Mouse (Mus musculus) R1 (cell line): ENCODE data around the gene Ttc9c.
A peak's percentile ranks its signal among the peaks of the same experiment; 100 is the strongest.

ENCODE experiments used
- DNase-seq: peaks from one replicate; pipeline ENCODE4 v3.0.0-alpha.2; 2018; ENCODE audit warnings: low read depth, low spot score

The Ttc9c gene

DNA sequence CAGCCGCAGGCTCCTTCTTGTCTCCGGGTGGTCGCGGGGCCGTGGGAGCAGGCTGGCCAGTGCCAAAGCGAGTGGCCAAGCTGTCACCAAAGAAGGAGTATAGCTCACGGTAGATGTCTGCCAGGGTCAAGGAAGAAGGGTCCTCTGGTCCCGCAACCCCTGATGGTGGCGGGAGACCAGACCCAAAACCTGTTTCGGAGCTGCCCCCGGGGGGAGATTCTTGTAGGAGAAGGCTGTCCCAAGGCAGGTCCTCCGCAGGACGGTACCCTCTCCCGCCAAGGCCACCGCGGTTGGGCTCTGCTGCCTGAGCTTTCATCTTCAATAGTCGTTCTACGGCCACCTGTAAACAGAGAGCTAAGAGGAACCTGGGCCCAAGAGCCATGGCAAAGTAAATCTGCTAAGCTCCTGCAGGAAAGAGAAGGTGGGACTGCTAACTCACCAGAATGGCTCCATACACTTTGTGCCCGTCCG is 44.1 kb downstream of the Ttc9c start:
- peak; percentile 55 for DNase-seq

DNA sequence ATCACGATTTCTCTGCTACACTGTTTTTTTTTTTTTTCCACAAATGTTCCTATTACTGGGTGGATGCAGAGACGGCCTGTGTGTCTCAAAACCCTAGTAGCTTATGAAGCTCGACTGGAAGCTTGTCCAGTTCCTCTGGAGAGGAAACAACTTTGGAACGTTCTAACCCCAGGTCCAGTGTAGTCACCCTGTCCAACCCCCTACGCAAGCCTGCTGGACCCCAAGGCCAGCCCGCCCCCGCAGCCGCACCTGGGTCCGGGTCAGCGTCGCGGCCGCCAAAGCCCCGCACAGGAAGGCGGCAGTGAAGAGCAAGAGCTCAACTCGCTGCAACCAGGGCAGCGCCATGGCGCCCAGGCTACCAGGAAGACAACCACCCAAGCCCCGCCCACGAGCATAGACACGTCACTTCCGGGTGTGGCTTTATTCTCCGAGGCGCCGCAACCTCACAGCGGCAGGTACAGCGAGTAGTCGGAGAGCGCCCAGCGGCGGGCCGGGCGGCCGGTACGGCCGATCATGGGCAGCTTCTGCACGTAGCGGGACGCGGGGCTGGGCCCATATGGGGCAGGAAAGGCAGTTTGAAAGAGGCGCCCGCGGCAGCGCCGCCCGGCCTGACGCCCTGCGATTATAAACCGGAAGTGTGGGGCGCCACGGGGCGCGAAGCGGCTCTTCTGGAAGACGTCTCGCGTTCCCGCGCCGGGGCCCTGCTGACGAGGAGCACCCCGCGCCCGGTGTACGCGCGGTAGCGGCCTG is 44.9 kb downstream of the Ttc9c start, which contains the start of gene Tmem179b:
Gene Tmem179b, minus strand, starts transcription at position 382 of the 750 bp plus-strand sequence.
- DNase-seq, result peak; percentile 96

DNA sequence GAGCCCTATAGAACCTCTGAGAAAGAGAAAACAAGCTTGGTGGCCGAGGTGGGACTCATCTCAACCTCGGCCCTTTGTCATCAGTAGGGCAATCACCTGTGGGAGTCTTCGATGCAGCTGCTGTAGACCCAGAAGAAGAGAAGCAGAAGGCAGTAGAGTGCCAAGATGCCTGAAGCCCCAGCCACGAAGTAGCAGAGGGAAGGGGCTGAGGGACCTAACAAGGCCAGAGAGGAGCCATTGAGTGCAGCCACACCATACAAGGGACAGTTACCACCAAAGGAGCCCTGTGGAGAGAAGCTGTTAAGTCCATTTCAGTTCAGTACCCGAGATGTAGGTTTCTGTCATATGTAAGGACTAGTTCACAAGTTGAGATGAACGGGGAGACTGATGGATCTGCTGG is 45.7 kb downstream of the Ttc9c start:
- peak; percentile 14 for DNase-seq

DNA sequence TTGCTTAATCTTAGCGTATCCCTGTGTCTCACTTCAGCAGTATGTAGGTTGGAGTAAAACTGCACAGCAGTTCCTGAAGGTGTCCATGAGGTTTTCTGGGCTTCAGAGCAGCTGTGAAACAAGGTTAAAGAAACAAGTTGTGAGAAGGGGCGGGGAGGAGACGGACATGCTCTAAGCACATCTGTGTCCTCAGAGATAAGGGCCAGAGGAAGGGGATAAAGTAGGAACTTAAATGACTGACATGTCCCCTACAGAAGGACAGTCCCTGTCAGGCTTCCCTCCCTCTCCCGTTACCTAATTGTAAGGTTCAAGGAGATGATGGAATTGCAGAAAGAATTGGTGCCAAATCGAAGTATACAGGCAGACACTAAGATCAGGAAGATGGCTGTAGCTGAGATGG is 46.1 kb downstream of the Ttc9c start:
- peak; percentile 14 for DNase-seq

DNA sequence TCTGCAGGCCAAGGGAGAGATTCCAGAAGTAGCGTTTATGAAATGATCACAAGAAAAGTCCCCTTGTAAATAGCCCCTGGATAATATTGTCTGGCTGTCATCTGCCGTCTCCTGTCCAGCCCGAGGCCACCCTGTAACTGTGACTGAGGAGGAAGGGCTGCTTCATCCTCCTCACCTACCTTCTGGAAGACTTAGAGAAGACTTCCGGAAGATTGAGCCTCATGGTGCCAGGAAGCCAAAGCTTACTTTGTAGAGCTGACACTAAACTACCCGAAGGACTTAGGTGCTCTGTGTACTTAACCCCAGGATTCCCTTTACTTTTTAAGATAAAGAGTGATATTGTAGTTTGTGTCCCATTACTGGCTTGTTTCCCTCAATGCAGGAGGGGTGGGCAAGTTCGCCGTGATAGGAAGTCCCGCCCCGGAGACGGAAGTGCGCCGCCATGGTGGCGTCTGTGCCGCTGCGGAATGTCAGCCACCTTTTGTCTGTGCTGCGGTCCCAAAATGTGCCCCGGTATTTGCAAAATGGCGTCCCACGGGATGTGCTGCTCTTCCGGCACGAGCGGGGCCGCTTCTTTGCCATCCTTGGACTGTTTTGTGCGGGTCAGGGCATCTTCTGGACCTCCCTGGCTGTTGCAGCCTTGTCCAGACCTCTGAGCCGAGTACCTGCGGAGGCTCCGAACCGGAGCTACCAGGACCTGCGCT is 48.4 kb downstream of the Ttc9c start, which contains the start of gene Tmem223:
Gene Tmem223, plus strand, starts transcription at position 430 of the 704 bp plus-strand sequence.
- DNase-seq, result peak; percentile 88

DNA sequence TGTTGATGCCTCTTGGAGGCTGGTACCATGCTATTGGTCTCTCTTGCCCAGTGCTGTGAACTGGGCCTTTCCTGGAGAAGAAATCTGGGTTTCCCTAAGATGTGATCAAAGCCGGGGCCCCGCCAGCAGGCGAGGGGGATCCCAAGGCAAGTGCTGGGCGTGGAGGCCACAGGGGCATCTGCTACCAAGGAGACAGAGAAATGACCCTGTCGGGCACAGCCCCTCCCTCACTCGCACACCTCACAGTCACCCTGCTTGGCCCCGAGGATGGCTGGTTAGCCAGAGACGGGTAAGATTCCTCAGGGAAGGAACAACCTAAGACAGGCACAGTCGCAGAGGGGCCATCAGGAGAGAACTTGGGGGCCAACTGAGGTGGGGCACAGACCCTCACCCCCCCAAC is 53.6 kb downstream of the Ttc9c start:
- no peak for DNase-seq

DNA sequence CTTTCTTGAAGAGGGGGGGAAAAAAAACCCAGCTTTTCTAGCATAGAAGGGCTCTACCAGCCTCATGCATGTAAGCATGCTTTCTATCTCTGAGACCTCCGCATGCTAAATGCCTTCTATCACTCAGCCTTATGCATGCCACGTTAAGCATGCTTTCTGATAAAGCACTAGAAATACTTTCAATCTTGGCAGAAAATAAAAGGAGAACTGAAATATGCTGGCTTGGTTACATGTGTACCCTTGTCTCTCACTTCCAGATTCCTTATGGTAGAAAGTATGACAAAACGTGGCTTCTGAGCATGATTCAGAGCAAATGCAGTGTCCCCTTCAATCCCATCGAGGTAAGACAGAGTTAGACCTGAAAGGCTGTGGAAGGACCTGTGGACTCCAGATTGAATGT is 55.9 kb downstream of the Ttc9c start:
- DNase-seq, result no peak

DNA sequence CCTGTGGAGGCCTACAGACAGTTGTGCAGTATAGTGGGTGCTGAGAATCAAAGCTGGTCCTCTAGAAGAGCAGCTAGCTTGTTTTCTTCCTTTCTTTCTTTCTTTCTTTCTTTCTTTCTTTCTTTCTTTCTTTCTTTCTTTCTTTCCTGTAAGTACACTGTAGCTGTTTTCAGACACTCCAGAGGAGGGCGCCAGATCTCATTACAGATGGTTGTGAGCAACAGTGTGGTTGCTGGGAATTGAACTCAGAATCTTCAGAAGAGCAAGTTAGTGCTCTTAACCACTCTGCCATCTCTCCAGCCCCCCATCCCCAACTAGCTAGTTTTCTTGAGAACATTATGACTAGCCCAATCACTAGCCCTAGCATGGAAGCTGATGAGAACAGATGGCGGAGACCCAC is 58.4 kb downstream of the Ttc9c start:
- DNase-seq, result peak; percentile 43
